Mouse (Mus musculus) limb, embryonic 14.5 days (tissue): ENCODE results near the gene Upp2. TPM values are rescaled to one million over a fixed set of nuclear protein-coding genes. Genes with fewer than 3 reads are reported as not detected.

Experiments used
- ATAC-seq: fragments of 200-750 bp; cut with Nextera tagmentation; 2 replicates; pipeline ENCODE4 v1.8.0; 2017; ENCODE audit warnings: low read depth, moderate number of reproducible peaks, moderate TSS enrichment; ENCODE audit not compliant: low FRiP score
- DNase-seq: peaks from one replicate; pipeline ENCODE4 v3.0.0-alpha.2; 2015; ENCODE audit warnings: low spot score
- H3K27ac ChIP-seq: fragments of 300-500 bp; sonication (generic); replicated peaks from 2 replicates; pipeline ENCODE4 v1.5.1; 2014; ENCODE audit warnings: low read depth, mild to moderate bottlenecking, low read length, moderate library complexity, mixed read lengths
- H3K27me3 ChIP-seq: fragments of 300-500 bp; sonication (generic); 2 replicates; pipeline ENCODE4 v1.6.1; 2014; ENCODE audit warnings: low read length, mixed read lengths; ENCODE audit not compliant: control insufficient read depth, insufficient read depth
- H3K36me3 ChIP-seq: fragments of 300-500 bp; sonication (generic); 2 replicates; pipeline ENCODE4 v1.6.1; 2014; ENCODE audit warnings: mild to moderate bottlenecking, low read length, moderate library complexity, mixed read lengths; ENCODE audit not compliant: control insufficient read depth, insufficient read depth
- H3K4me1 ChIP-seq: fragments of 300-500 bp; sonication (generic); 2 replicates; pipeline ENCODE4 v1.6.1; 2014; ENCODE audit warnings: antibody characterized with exemption, low read length, mixed read lengths; ENCODE audit not compliant: control insufficient read depth, insufficient read depth
- H3K4me2 ChIP-seq: fragments of 300-500 bp; sonication (generic); replicated peaks from 2 replicates; pipeline ENCODE4 v1.6.1; 2014; ENCODE audit warnings: low read depth, mild to moderate bottlenecking, low read length, moderate library complexity; ENCODE audit not compliant: severe bottlenecking
- H3K4me3 ChIP-seq: fragments of 300-500 bp; sonication (generic); replicated peaks from 2 replicates; pipeline ENCODE4 v1.5.1; 2014; ENCODE audit warnings: low read length
- H3K9ac ChIP-seq: fragments of 300-500 bp; sonication (generic); 2 replicates; pipeline ENCODE4 v1.6.1; 2014; ENCODE audit warnings: mild to moderate bottlenecking, low read depth, low read length, moderate library complexity; ENCODE audit not compliant: severe bottlenecking
- H3K9me3 ChIP-seq: fragments of 300-500 bp; sonication (generic); 2 replicates; pipeline ENCODE4 v1.6.1; 2016; ENCODE audit warnings: low read length; ENCODE audit not compliant: control insufficient read depth
- POLR2A ChIP-seq: fragments of 200-500 bp; IDR thresholded peaks from 2 replicates; pipeline ENCODE4 v1.8.0; 2012; ENCODE audit warnings: inconsistent platforms, mild to moderate bottlenecking, moderate library complexity, borderline replicate concordance; ENCODE audit not compliant: insufficient read depth, insufficient read length; ENCODE audit errors: extremely low read depth
- WGBS: fragments of 180-500 bp; shearing (Covaris S2); extraction: QIAGEN DNeasy Blood & Tissue Kit; methylation state at CpG from one replicate; pipeline ENCODE4 v1.1.7; 2014; 5-methylcytosine and 5-hydroxymethylcytosine counted together
- polyA plus RNA-seq, 2 experiments: library from polyadenylated mRNA; depleted of rRNA in 1 of 2; stranded (reverse) in 1 of 2; unstranded in 1 of 2; fragments of >200 nt; fragmentation: Nextera tagmentation in 1 of 2; extraction: Ambion mirVana in 1 of 2; gene quantifications; 2 replicates each; pipeline versions ENCODE4 v1.2.1 to v1.2.3; 2012 to 2014

The Upp2 gene
- polyA plus RNA-seq, 2 experiments: 9.3 to 12.3 TPM

- peaks cover 4% of the 10 kb centered on the region for H3K4me1 ChIP-seq
- no peak overlapping the region for H3K9ac ChIP-seq
- H3K27ac ChIP-seq: no peak overlapping the region
- H3K4me3 ChIP-seq: no peak overlapping the region
- no peaks in the 10 kb centered on the region for H3K9me3 ChIP-seq
- no peak overlapping the region for H3K4me2 ChIP-seq
- ATAC-seq: no peak
- H3K36me3 ChIP-seq: no peaks in the 10 kb centered on the region
- TF ChIP-seq POLR2A: no peak
- 49% methylated on average over 6 of the region's 6 CpGs for WGBS
- DNase-seq: no peak
- H3K27me3 ChIP-seq: no peaks in the 10 kb centered on the region
Measured at GRCm38 (mm10) chr2:58655169-58655568, 88.1 kb downstream of the Upp2 start.

GRCm38 (mm10) chr2:58656959-58657358 lies 89.9 kb downstream of the Upp2 start:
- H3K9ac ChIP-seq: no peak overlapping the region
- 67% methylated on average over 1 of the region's 1 CpGs for WGBS

GRCm38 (mm10) chr2:58657855-58658254 lies 90.8 kb downstream of the Upp2 start:
- no peaks in the 10 kb centered on the region for H3K9me3 ChIP-seq
- no peak overlapping the region for H3K4me3 ChIP-seq
- TF ChIP-seq POLR2A: no peak
- ATAC-seq: no peak
- no peak for DNase-seq
- H3K27me3 ChIP-seq: no peaks in the 10 kb centered on the region
- H3K9ac ChIP-seq: no peak overlapping the region
- H3K4me2 ChIP-seq: no peak overlapping the region
- no peaks in the 10 kb centered on the region for H3K36me3 ChIP-seq
- H3K27ac ChIP-seq: no peak overlapping the region
- 94% methylated on average over 10 of the region's 10 CpGs for WGBS
- H3K4me1 ChIP-seq: peaks cover 6% of the 10 kb centered on the region

More at GRCm38 (mm10) chr2:58656959-58657358, 89.9 kb downstream of the Upp2 start:
- Histone ChIP-seq H3K9me3 (no peaks in the 10 kb centered on the region), H3K4me2 (no peak overlapping the region), H3K27me3 (no peaks in the 10 kb centered on the region), H3K27ac (no peak overlapping the region), H3K4me1 (peaks cover 6% of the 10 kb centered on the region), H3K36me3 (no peaks in the 10 kb centered on the region), H3K4me3 (no peak overlapping the region)
- TF ChIP-seq POLR2A: no peak
- DNase-seq (no peak), ATAC-seq (no peak)

GRCm38 (mm10) chr2:58660591-58660990 lies 93.5 kb downstream of the Upp2 start:
- H3K4me2 ChIP-seq: peak overlapping the region; percentile 35
- H3K36me3 ChIP-seq: no peaks in the 10 kb centered on the region
- H3K27me3 ChIP-seq: no peaks in the 10 kb centered on the region
- WGBS: 47% methylated on average over 13 of the region's 13 CpGs
- DNase-seq (no peak), ATAC-seq (peak; percentile 30; the same call in 1 of the 2 replicates)
- no peak overlapping the region for H3K9ac ChIP-seq
- no peak for TF ChIP-seq POLR2A
- H3K27ac ChIP-seq: no peak overlapping the region
- peaks cover 6% of the 10 kb centered on the region for H3K4me1 ChIP-seq
- H3K9me3 ChIP-seq: no peaks in the 10 kb centered on the region
- no peak overlapping the region for H3K4me3 ChIP-seq

GRCm38 (mm10) chr2:58661116-58661515 lies 94.0 kb downstream of the Upp2 start:
- Histone ChIP-seq H3K9me3 (no peaks in the 10 kb centered on the region), H3K27ac (no peak overlapping the region), H3K36me3 (no peaks in the 10 kb centered on the region), H3K27me3 (no peaks in the 10 kb centered on the region), H3K4me2 (no peak overlapping the region), H3K4me1 (peaks cover 6% of the 10 kb centered on the region), H3K9ac (no peak overlapping the region), H3K4me3 (no peak overlapping the region)
- no peak for TF ChIP-seq POLR2A
- 86% methylated on average over 5 of the region's 5 CpGs for WGBS
- no peak for ATAC-seq
- no peak for DNase-seq

- Histone ChIP-seq H3K4me1 (peaks cover 6% of the 10 kb centered on the region), H3K27ac (no peak overlapping the region), H3K4me2 (no peak overlapping the region), H3K27me3 (no peaks in the 10 kb centered on the region), H3K4me3 (no peak overlapping the region), H3K9ac (no peak overlapping the region), H3K36me3 (no peaks in the 10 kb centered on the region), H3K9me3 (no peaks in the 10 kb centered on the region)
- DNase-seq (no peak), ATAC-seq (no peak)
- TF ChIP-seq POLR2A: no peak
- 89% methylated on average over 9 of the region's 9 CpGs for WGBS
Measured at GRCm38 (mm10) chr2:58662661-58663060, 95.6 kb downstream of the Upp2 start.
